Comparison of ENCODE assay signal across 19 mouse cellular contexts in the genomic region with DNA sequence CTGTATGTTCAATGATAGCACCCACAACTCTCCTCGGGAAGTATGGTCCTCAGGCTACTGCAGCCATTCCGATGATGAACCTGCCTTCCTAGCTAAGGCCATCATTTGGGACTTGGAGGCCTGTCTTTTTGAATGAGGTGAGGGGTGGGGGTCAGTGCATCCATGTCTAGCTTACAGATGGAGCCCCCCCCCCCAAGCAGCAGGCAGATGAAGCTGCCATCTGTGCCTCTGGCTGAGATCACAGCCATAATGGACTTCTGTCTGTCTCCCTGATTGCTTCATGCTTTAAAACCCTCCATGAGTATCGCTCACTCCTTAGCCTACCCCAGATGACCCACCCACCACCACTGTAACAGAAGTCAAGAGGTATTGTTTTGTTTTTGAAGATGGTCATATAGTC. TPM values are rescaled to one million over a fixed set of nuclear protein-coding genes. Genes with fewer than 3 reads are reported as not detected.
"Had no signal": no experiment of that assay in that cellular context is flagged by ENCODE, and none has a peak within 500 bp of the region (broad histone marks: within the 10 kb centered on the region; RNA-seq: fewer than 3 reads in every experiment).

No protein-coding gene starts in this region.

- DNase-seq: cerebellum, adult 8-10 months; cerebellum, postnatal 25 days; cerebellum, postnatal 36 days; embryo, embryonic 11 days; forebrain, postnatal 0 days; gastrocnemius, adult 2 months; gastrocnemius, postnatal 10 days; gastrocnemius, postnatal 14 days; gastrocnemius, postnatal 25 days; gastrocnemius, postnatal 36 days; heart, adult 11 months; heart, adult 18-20 months; heart, adult 2 months had no signal

RNA-seq across cellular contexts. Expression of gene Xkr7, which starts 12.3 kb away (rescaled TPM):
- total RNA-seq: common myeloid progenitor, adult 5-6 weeks; gastrocnemius, adult 18-20 months; gastrocnemius, adult 2 months; gastrocnemius, adult 8-10 months; gastrocnemius, postnatal 36 days; granulocyte monocyte progenitor cell, adult 5-6 weeks; heart, adult 18-20 months; heart, adult 2 months; heart, adult 8-10 months had no signal

RNA-seq across cellular contexts. Expression of gene Ccm2l, which starts 46.4 kb away (rescaled TPM):
- total RNA-seq: common myeloid progenitor, adult 5-6 weeks had no signal

RNA-seq across cellular contexts. Expression of gene Ttll9, which starts 57.1 kb away (rescaled TPM):
- total RNA-seq: gastrocnemius, adult 18-20 months; gastrocnemius, adult 2 months; gastrocnemius, adult 8-10 months; gastrocnemius, postnatal 10 days; gastrocnemius, postnatal 14 days; gastrocnemius, postnatal 25 days; gastrocnemius, postnatal 36 days; gastrocnemius, postnatal 4 days; heart, adult 18-20 months; heart, adult 2 months; heart, adult 8-10 months had no signal
